Mouse (Mus musculus) adrenal gland, postnatal 10 days (tissue): Measurements from ENCODE around the gene Isoc2b. TPM values are rescaled to one million over a fixed set of nuclear protein-coding genes. Genes with fewer than 3 reads are reported as not detected.
"Not testable (repeated sequence)": the region's sequence is repeated elsewhere in the genome, so short reads cannot be mapped to it uniquely, and the experiment has no call there.

Source experiments
- DNase-seq: peaks from one replicate; pipeline ENCODE4 v3.0.0; 2021; ENCODE audit warnings: mixed read lengths
- long read RNA-seq, 2 experiments: library from polyadenylated mRNA; stranded (forward); transcript quantifications; one replicate each; pipeline ENCODE4 v2.0.0; 2021
- total RNA-seq, 2 experiments: library from RNA; stranded (reverse); gene quantifications; 2 replicates each; pipeline ENCODE4 v1.2.3; 2021

The Isoc2b gene
- total RNA-seq, result 10 to 100 TPM in 1 of 2 experiments, 1 to 10 TPM in 1; 6.8 to 13.3 TPM
- long read RNA-seq, experiment 1, transcript Isoc2b-201 (6 exons, 1,080 nt), result major isoform, 11 of 12 reads
- long read RNA-seq, experiment 1, partial matches to known transcripts, result 0 of 12 reads
- long read RNA-seq, experiment 1, other reads (novel, unspliced or antisense), result 1 of 12 reads
- long read RNA-seq, experiment 2, partial matches to known transcripts, result 1 of 6 reads
- long read RNA-seq, experiment 2, other reads (novel, unspliced or antisense), result 1 of 6 reads

DNA sequence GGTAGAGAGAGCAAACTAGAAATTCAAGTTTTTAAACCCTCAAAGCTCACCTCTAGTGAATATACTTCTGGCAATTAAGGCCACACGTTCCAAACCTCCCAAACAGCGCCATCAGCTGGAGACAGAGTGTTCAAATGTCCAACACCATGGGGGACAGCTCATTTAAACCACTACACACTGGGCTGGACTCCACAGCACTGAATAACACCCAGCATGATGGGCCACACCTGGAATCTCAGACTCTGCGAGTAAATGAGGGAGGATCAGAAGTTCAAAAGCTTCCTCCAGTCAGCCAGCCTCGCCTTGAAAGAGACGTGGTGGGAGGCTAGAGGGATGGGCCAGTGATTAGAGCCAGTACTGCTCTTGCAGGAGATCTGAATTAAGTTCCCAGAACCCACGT is at the start of gene Isoc2b:
Gene Isoc2b (minus strand): TSS at position 126 of the 400 bp plus-strand sequence.
- no peak for DNase-seq

DNA sequence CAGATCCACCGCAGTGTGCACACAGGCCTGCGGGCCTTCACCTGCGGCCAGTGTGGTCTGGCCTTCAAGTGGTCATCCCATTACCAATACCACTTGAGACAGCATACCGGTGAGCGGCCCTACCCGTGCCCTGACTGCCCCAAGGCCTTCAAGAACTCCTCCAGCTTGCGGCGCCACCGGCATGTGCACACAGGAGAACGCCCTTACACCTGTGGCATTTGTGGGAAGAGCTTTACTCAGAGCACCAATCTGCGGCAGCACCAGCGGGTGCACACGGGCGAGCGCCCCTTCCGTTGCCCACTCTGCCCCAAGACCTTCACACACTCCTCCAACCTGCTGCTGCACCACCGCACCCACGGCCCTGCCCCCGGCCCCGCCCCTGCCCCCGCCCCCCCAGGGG is 49.0 kb upstream of the Isoc2b start:
- peak; percentile 2 for DNase-seq

DNA sequence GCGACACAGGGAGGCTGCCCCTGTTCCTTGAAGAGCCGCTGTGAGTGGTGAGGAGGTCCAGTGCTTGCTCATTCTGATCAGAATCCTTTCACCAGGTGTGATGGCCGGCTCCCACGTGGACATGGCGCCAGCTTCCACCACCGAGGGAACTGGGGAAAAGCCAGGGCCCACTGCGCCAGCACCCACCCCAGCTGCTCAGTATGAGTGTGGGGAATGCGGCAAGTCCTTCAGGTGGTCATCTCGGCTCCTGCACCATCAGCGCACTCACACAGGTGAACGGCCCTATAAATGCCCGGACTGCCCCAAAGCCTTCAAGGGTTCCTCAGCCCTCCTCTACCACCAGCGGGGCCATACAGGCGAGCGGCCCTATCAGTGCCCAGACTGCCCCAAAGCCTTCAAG is 48.6 kb upstream of the Isoc2b start:
- peak; percentile 0 for DNase-seq

DNA sequence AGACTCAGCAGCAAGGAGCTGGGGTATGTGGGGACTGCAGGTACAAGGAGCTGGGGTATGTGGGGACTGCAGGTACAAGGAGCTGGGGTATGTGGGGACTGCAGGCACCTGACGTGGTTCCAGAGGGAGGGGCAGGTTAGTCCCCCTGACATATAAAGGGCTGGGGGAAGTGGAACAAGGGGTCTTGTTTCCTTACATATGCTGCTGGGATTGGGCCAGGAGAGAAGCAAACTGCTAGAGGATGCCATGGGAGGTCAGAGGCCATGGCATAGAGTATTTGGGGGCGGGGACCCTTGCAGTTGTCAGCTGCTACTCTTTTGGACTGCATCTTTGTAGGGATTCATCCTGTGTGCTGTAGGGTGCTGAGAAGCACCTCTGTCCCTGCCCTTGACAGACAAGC is 47.4 kb upstream of the Isoc2b start:
- DNase-seq, result no peak

DNA sequence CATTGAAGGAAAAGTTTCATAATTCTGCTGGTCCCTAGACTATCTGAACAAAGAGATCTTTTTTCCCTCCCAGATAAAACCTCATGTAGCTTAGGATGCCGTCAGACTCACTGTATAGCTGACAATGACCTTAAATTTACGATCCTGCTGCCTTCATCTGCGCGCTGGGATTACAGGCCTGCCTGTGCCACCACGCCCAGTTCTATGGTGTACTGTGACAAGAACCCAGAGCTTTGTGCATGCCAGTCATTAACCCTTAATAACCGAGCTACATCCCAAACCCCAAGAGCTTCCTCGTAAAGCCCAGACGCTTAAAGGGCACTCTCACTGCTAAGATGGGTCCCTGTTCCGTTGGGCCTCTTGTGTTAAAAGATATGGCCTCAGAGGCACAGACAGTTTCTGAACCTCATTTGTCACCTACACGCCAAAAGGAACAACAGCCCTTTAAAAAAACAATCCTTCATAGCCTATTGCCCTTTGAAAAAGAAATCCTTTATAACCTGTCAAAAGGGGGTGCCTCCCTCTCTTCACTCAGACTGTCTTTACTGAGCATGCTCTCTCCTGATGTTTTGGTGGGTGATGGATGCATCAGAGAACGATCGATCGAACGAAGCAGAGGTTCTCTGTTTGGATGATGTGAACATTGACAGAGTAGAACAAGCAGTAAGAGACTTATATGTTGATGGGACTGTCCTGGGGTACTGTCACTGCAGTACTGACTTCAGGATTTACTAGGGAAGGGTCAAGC is 45.8 kb upstream of the Isoc2b start:
- DNase-seq, result no peak

DNA sequence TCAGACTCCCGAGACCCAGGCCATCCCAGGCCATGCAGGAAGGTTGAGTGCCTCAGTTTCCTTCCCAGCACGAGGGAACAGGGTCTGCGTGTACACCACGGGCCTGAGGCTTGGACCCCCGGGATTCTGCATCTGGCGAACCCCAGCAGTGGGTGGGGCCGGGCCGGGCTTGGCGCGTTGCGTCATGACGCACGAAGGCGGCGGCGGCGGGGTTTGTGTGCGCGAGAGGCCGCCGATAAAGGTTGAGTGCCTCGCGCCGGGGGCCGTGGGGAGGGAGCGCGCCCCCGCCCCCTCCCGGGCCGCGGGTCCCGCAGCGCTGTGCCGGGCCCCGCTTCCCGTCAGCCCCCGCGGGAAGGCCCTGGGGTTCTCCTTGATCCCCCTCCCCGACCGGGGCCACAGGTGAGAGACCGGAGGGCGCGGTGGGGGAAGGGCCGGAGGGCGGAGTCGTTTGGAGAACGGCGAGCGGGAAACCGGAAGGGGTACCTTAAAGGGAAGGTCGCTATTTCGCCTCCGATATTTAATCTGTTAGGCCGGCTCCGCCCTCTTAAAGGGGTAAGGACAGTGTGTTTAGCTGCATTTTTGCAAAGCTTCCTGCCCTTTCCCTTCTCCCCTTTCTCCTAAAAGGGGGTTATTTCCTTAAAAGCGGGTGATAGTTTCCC is 45.1 kb upstream of the Isoc2b start, which contains the start of gene Zfp628:
Gene Zfp628 (plus strand): TSS at position 211 of the 659 bp plus-strand sequence.
- peak; percentile 96 for DNase-seq

DNA sequence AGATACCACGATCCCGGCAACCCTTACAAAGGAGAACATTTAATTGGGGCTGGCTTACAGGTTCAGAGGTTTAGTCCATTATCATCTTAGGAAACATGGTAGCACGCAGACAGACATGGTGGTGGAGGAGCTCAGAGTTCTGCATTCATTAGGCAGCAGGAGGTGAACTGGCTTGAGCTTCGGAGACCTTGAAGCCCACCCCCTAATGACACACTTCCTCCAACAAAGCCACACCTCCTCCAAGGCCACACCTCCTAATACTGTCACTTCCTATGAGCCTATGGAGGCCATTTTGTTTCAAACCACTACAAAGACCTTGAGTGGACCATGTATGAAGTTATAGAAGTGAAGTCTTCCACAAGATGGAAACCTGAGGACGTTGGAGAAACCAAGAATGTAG is 42.2 kb upstream of the Isoc2b start:
- DNase-seq, result no peak

DNA sequence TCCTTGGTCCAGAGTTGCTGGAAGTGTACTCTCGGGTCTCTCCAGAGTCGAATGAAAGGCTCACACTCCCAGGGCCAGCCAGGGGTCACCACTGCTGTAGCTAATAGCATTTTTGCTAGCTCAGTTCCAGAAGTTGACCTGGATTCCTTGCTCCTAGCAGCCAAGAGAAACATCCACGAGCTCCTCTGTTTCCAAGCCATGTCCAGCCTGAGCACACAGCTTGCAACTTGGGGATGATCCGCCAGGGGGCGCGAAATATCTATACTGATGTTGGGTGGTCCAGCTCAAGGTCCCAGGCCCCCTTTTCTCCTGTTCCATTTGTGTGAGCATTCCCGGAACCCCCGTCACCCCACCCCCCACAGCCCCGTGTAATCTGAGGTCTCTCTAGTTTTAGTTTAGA is 41.5 kb upstream of the Isoc2b start:
- DNase-seq, result peak; percentile 73

DNA sequence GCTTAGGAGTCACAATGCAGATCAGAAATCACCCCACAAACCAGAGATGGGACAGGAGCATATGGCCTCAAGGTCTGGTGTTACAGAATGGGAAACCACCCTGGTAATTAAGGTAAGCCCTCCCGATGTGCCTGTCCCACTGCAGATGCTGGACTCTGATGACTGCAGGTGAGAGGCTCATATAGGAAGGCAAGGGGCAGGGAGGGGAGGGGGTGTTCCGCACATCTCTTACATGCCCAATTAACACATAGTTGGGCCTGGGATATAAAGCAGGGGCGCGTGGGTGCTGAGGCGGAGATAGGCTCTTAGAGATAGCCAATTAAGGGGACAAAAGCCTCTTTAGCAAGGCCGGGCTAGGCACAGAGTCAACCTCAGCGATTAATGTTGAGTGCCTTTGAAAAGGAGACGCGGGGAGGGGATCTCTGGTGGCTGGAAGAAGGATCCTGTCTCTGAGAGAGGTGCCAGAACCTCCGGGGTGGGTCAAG is 36.5 kb upstream of the Isoc2b start, which contains the start of gene Gm36210:
Gene Gm36210 (minus strand): TSS at position 51 of the 485 bp plus-strand sequence.
- DNase-seq, result no peak

DNA sequence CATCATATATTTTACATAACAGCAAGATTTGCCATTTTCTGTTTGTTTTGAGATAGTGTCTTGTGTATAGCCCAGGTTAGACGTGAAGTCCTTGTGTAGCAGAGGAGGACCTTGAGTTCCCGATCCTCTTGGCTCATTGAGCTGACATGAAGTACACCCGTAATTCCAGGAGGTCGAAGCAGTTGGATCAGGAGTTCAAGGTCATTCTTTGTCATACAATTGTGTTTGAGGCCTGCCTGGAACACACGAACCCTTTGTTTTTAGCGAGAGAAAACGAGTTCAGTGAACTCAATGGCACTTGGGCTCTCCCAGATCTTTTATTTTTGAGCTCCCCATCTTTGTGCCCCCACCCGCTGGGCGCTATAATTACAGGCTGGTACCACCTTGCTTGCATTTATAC is 32.3 kb upstream of the Isoc2b start:
- DNase-seq, result no peak

DNA sequence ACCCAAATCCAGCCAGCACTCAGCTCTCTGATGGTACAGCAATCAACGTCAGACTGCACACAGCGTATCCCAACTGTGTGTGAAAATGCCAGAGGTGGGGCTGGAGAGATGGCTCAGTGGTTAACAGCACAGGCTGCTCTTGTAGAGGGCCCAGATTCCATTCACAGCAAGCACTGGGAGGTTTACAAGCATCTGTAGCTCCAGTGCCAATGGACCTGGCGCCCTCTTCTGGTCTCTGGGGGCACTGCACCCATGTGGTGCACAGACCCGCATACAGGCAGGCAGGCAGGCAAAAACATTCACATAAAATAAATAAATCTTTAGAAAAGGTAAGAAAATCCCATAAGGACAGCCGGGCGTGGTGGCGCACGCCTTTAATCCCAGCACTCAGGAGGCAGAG is 31.1 kb upstream of the Isoc2b start:
- DNase-seq, result peak; percentile 56

DNA sequence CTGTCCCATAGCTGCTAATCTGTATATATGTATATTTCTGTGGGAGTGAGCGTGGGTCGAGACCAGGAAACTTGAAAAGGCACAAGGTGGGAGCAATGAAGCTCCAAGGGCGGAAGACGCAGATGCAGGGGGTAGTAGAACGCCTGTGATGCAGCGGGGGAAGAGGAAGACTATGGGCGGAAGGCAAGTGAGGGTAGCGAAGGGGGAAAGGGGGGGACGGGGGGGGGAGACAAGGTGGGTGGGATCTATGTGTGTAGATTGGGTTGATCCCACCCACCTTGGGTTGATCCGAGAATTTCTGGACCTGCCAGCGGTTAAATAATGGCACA is 30.4 kb upstream of the Isoc2b start:
- DNase-seq, result no peak

DNA sequence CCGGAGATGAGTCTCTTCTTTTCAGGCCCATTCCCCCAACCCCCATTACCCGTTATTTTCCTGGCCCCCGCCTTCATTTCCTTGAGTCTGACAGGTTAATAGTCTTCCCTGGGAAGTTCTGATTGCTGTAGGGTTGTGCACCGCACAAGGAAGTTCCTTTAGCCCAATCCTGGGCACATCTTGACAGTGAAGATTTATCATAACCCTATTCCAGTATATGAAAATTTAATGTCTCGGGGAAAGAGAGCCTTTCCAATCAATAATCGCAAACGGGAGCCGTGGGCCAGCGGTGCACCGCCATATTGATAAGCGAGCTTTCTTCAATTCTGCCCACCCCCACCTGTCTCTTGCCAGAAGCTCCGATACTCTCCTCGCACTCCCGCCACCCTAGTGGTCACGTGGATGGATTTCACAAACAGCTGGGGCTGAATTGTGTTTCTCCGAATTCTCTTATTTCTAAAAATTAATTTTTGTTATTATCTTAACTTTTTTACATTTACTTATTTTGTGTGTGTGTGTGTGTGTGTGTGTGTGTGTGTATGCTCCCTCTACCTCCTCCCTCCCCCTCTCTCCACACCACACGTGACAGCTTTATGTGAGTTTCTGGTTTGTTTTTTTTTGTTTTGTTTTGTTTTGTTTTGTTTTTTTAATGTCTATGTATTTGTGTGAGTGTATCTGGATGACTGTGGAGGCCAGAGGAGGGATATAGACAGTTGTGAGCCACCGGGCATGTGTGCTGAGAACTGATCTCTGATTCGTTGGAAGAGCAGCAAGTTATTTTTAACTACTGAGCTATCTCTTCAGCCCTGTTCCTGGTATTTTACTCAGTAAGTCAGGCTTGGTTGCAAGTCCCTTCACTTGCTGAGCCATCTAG is 29.8 kb upstream of the Isoc2b start:
- peak; percentile 52 for DNase-seq

DNA sequence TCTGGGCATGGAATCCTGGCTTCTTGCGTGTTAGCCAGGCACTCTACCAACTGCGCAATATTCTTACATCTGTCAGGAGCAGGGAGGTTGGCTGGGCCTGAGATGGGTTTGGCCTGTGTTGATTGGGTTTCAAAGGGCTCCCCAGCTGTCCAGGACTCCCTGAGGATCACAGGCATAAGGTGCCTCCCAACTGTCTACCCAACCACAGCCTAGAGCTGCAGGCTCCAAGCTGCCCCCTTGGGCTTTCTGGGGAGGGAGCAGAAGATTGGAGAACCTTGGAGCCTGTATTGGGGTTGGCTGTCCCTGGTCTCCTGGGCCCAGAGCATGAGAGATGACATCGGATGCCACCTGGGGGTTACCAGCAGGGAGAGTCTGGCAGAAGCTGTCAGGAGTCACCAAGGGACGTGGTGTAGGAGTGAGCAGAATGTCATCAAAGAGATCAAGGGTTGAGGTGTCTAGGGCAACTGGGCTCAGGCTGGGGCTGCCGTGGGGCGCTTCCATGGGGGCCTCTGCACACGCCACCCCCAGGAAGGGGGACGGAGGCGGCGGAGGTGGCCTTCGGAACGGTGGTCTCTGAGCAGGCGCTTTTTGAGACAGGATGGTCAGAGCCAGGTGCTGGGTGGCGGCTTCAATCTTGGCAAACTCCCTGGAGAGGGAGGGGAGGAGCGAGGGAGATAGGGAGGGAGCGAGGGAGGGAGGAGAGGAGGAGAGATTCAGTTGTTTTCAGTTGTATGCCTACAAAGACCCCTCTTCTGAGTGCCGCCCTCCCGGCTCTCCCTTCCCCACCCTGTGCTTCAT is 29.0 kb upstream of the Isoc2b start:
- DNase-seq, result peak; percentile 52

DNA sequence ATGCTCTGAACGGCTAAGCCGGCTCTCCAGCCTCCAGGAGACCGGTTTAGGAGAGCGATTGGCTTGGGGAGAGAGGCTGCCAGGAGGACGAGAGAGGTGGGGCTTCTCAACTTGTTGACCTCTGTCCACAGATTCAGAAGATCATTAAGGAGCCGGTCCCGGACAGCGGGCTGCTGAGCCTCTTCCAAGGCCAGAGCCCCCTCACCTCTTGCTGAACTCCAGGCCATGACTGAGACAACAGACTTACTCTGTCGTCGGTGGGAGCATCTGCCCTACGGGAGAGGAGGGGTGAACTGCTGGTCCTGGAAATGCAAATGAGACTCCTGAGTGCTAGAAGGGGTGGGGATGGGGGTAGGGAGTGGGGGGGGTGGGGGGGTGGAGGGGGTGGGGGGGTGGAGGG is 25.1 kb upstream of the Isoc2b start:
- no peak for DNase-seq

DNA sequence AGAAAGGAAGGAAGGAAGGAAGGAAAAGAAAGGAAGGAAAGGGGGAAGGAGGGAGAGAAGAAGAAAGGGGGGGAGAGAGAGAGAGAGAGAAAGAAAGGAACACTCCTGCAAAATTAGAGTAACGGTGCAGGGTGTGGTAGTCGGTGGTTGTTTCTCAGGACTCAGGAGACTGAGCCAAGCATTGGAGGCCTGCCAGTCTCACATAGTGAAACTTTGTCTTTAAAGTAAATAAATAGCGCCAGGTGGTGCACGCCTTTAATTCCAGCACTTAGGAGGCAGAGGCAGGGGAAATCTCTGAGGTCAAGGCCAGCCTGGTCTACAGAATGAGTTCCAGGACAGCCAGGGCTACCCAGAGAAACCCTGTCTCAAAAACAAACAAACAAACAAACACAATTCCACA is 16.6 kb upstream of the Isoc2b start:
- peak; percentile 54 for DNase-seq

DNA sequence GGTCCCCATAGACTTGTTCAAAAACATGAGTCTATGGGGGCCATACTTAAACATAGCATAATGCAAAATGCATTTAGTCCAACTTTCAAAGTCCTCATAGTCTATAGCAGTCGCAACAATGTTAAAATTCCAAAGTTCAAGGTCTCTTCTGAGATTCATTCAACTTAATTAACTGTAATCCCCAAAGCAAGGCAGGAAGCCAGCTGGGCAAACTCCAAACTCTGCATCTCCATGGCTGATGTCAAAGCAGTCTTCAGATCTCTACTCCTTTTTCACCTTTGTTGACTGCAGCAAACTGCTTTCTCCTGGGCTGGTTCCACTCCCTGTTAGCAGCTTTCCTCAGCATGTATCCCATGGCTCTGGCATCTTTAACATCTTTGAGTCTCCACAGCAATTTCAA is 9.0 kb upstream of the Isoc2b start:
- DNase-seq, result not testable (repeated sequence)

DNA sequence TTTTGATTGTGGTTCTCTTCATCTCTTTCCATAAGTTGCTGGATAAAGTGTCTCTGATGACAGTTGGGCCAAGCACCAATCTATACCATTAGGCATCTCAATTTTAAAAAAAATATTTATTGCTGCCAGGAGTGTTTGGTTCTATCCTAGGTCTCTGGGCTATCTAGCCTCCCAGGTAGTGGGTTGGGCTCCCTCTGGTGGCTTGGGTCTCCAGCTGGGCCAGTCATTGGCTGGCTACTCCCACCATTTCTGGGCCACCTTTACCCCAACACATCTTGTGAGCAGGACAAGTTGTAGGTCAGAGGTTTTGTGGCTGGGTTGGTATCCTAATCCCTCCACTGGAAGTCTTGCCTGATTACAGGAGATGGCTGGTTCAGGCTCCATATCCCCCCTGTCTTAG is 8.1 kb upstream of the Isoc2b start:
- no peak for DNase-seq

DNA sequence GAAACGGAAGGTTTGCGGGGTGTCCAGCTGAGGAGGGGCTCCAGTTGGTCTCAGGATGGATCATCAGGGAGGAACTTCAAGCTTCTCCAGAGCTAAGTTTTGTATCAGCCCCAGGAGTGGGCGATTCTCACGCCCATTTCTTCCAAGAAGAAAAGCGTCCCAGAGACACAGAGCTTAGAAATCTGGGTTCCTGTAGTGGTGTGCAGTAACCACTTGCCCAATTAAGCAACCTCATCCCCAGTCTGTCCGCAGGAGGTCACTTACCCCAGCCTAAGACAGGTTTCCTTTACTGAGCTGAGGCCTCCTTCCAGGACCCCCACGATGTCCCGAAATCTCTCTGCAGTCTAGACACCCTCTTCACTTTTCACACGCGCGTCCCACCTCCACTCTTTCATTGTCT is 7.2 kb upstream of the Isoc2b start:
- DNase-seq, result no peak

DNA sequence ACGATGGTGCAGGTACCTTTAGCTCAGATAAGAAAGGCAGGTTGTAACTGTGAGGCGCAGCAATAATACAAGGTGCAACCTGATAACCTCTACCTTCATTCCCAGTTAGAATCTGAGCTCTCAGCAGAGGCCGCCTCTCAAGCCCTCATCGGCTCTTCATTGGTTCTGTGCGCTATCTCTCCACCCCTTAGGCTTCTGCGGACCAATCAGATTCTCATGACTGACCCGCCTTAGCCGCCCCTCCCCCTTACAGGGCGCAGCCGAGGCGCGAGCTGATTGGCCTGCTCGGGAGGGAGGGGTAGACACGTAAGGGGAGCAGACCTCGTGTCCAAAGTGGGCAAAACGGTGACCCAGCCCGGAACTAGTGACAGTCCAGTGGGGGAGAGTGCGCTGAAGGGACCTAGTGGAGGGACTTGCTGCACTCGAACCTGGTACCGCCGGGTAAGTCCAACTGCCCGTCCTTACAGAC is 6.7 kb upstream of the Isoc2b start, which contains the start of gene Isoc2a:
Gene Isoc2a (plus strand): TSS at position 401 of the 469 bp plus-strand sequence.
- peak; percentile 92 for DNase-seq

DNA sequence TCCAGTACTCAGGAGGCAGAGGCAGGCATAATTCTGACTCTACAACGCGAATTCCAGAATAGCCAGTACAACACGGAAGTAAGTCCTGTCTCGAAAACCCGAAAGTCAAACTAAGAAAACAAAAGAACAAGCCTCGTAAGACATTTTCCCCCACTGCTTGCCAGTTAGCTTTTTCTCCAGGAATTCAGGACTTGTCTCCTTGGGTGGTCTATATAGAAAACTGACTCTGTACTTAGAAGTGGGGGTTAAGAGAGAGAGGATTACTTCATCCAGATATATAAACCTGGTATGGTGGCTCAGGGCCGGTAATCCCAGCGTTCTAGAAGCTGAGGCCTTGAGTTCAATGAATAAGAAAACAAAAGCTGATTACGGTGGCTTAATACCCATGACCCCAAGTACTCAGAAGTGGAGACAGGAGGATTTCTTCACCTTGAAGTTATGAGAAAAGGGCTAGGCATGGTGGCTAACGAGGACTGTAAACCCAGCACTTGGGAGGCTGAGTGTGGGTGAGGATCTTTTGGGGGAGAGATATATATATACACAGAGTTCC is 3.4 kb downstream of the Isoc2b start:
- DNase-seq, result no peak
